Mouse (Mus musculus) heart, embryonic 14.5 days (tissue): ENCODE measurements around the gene Mmp7. TPM values are rescaled to one million over a fixed set of nuclear protein-coding genes. Genes with fewer than 3 reads are reported as not detected.

Source experiments
- ATAC-seq: fragments of 200-750 bp; cut with Nextera tagmentation; 2 replicates; pipeline ENCODE4 v1.8.0; 2017; ENCODE audit warnings: low read depth, moderate TSS enrichment; ENCODE audit not compliant: insufficient number of reproducible peaks, insufficient read depth, low FRiP score
- H3K27ac ChIP-seq, 2 experiments: fragments of 200-500 bp in 1 of 2; fragments of 300-500 bp in 1 of 2; sonication (generic) in 1 of 2; replicated peaks in 1 of 2; 2 replicates each; pipeline ENCODE4 v1.5.1; 2012 to 2014; ENCODE audit warnings: low read depth in 2 of 2, low read length in 2 of 2, control low read depth in 1 of 2, mild to moderate bottlenecking in 1 of 2, mixed read lengths in 1 of 2; ENCODE audit not compliant: control insufficient read depth in 1 of 2, insufficient read depth in 1 of 2
- H3K27me3 ChIP-seq: fragments of 300-500 bp; sonication (generic); 2 replicates; pipeline ENCODE4 v1.6.1; 2014; ENCODE audit warnings: mild to moderate bottlenecking, low read length, control low read depth; ENCODE audit not compliant: control insufficient read depth, insufficient read depth
- H3K36me3 ChIP-seq: fragments of 300-500 bp; sonication (generic); 2 replicates; pipeline ENCODE4 v1.6.1; 2014; ENCODE audit warnings: mild to moderate bottlenecking, control low read depth, low read length, mixed read lengths; ENCODE audit not compliant: control insufficient read depth, insufficient read depth
- H3K4me1 ChIP-seq, 2 experiments: fragments of 200-500 bp in 1 of 2; fragments of 300-500 bp in 1 of 2; sonication (generic) in 1 of 2; 2 replicates each; pipeline ENCODE4 v1.6.1; 2012 to 2014; ENCODE audit warnings: low read length in 2 of 2, control low read depth in 1 of 2, mixed read lengths in 1 of 2; ENCODE audit not compliant: control insufficient read depth in 2 of 2, insufficient read depth in 2 of 2
- H3K4me2 ChIP-seq: fragments of 300-500 bp; sonication (generic); 2 replicates; pipeline ENCODE4 v1.6.1; 2014; ENCODE audit warnings: mild to moderate bottlenecking, low read length
- H3K4me3 ChIP-seq, 2 experiments: fragments of 200-500 bp in 1 of 2; fragments of 300-500 bp in 1 of 2; sonication (generic) in 1 of 2; 2 replicates each; pipeline ENCODE4 v1.5.1; 2012 to 2014; ENCODE audit warnings: low read length in 2 of 2, mild to moderate bottlenecking in 2 of 2, control low read depth in 1 of 2, low read depth in 1 of 2, moderate library complexity in 1 of 2; ENCODE audit not compliant: control insufficient read depth in 1 of 2, insufficient read depth in 1 of 2
- H3K9ac ChIP-seq: fragments of 300-500 bp; sonication (generic); 2 replicates; pipeline ENCODE4 v1.6.1; 2014; ENCODE audit warnings: mild to moderate bottlenecking, low read length
- H3K9me3 ChIP-seq: fragments of 300-500 bp; sonication (generic); 2 replicates; pipeline ENCODE4 v1.6.1; 2016; ENCODE audit warnings: low read length, control low read depth; ENCODE audit not compliant: control insufficient read depth
- WGBS: fragments of 180-500 bp; shearing (Covaris S2); extraction: QIAGEN DNeasy Blood & Tissue Kit; methylation state at CpG from one replicate; pipeline ENCODE4 v1.1.7; 2014; 5-methylcytosine and 5-hydroxymethylcytosine counted together
- polyA plus RNA-seq: library from polyadenylated mRNA; unstranded; fragments of >200 nt; fragmentation: Nextera tagmentation; extraction: Ambion mirVana; gene quantifications from 2 replicates; pipeline ENCODE4 v1.2.1, GENCODE M21; 2014

The Mmp7 gene
- polyA plus RNA-seq, 1 experiment from 2014 or later = not detected

- no peaks in the 10 kb centered on the region for H3K4me1 ChIP-seq
- 73% methylated on average over 6 of the region's 6 CpGs for WGBS
- no peaks in the 10 kb centered on the region for H3K27me3 ChIP-seq
- H3K36me3 ChIP-seq = no peaks in the 10 kb centered on the region
- no peak overlapping the region for H3K27ac ChIP-seq
- H3K4me2 ChIP-seq = no peak overlapping the region
- no peak for ATAC-seq
- H3K4me3 ChIP-seq = no peak overlapping the region
- no peaks in the 10 kb centered on the region for H3K9me3 ChIP-seq
- no peak overlapping the region for H3K9ac ChIP-seq
Measured at GRCm38 (mm10) chr9:7708698-7709097, 16.8 kb downstream of the Mmp7 start.

GRCm38 (mm10) chr9:7711196-7711595 lies 19.3 kb downstream of the Mmp7 start:
- no peaks in the 10 kb centered on the region for H3K36me3 ChIP-seq
- H3K4me2 ChIP-seq = no peak overlapping the region
- no peaks in the 10 kb centered on the region for H3K27me3 ChIP-seq
- H3K4me1 ChIP-seq = no peaks in the 10 kb centered on the region
- no peaks in the 10 kb centered on the region for H3K9me3 ChIP-seq
- H3K9ac ChIP-seq = no peak overlapping the region
- no peak for ATAC-seq
- H3K27ac ChIP-seq = no peak overlapping the region
- WGBS = 71% methylated on average over 4 of the region's 4 CpGs
- no peak overlapping the region for H3K4me3 ChIP-seq

- WGBS = 35% methylated on average over 4 of the region's 4 CpGs
Measured at GRCm38 (mm10) chr9:7714062-7714907, 22.4 kb downstream of the Mmp7 start.

GRCm38 (mm10) chr9:7714908-7715175 lies 23.0 kb downstream of the Mmp7 start:
- H3K4me3 ChIP-seq = no peak overlapping the region
- H3K9me3 ChIP-seq = no peaks in the 10 kb centered on the region
- H3K4me1 ChIP-seq = no peaks in the 10 kb centered on the region
- H3K4me2 ChIP-seq = no peak overlapping the region
- no peak overlapping the region for H3K27ac ChIP-seq
- ATAC-seq = no peak
- H3K9ac ChIP-seq = no peak overlapping the region
- no peaks in the 10 kb centered on the region for H3K36me3 ChIP-seq
- WGBS = 75% methylated on average over 2 of the region's 2 CpGs
- H3K27me3 ChIP-seq = no peaks in the 10 kb centered on the region

More at GRCm38 (mm10) chr9:7714062-7714907, 22.4 kb downstream of the Mmp7 start:
- Histone ChIP-seq H3K4me1 (no peaks in the 10 kb centered on the region), H3K27me3 (no peaks in the 10 kb centered on the region), H3K9ac (no peak overlapping the region), H3K4me2 (no peak overlapping the region), H3K36me3 (no peaks in the 10 kb centered on the region), H3K27ac (no peak overlapping the region), H3K4me3 (no peak overlapping the region), H3K9me3 (no peaks in the 10 kb centered on the region)
- ATAC-seq = no peak

GRCm38 (mm10) chr9:7721543-7721942 lies 29.7 kb downstream of the Mmp7 start:
- WGBS = 71% methylated on average over 1 of the region's 1 CpGs
- Histone ChIP-seq H3K4me1 (no peaks in the 10 kb centered on the region), H3K9me3 (no peaks in the 10 kb centered on the region), H3K9ac (no peak overlapping the region), H3K27me3 (no peaks in the 10 kb centered on the region), H3K4me3 (no peak overlapping the region), H3K4me2 (no peak overlapping the region), H3K27ac (no peak overlapping the region), H3K36me3 (no peaks in the 10 kb centered on the region)
- no peak for ATAC-seq

- ATAC-seq = no peak
- 77% methylated on average over 4 of the region's 4 CpGs for WGBS
Measured at GRCm38 (mm10) chr9:7728997-7729396, 37.1 kb downstream of the Mmp7 start.

GRCm38 (mm10) chr9:7742696-7743095 lies 50.8 kb downstream of the Mmp7 start:
- H3K4me3 ChIP-seq = no peak overlapping the region
- no peak overlapping the region for H3K4me2 ChIP-seq
- H3K9me3 ChIP-seq = no peaks in the 10 kb centered on the region
- no peaks in the 10 kb centered on the region for H3K27me3 ChIP-seq
- H3K9ac ChIP-seq = no peak overlapping the region
- 0 out of 4 replicates have a peak, but pooled peaks cover 0 to 3% of the 10 kb centered on the region in 2 experiments for H3K4me1 ChIP-seq
- WGBS = 73% methylated on average over 1 of the region's 1 CpGs
- H3K27ac ChIP-seq = no peak overlapping the region
- no peaks in the 10 kb centered on the region for H3K36me3 ChIP-seq
- no peak for ATAC-seq

More at GRCm38 (mm10) chr9:7728997-7729396, 37.1 kb downstream of the Mmp7 start:
- Histone ChIP-seq H3K27me3 (no peaks in the 10 kb centered on the region), H3K4me2 (no peak overlapping the region), H3K9me3 (no peaks in the 10 kb centered on the region), H3K9ac (no peak overlapping the region), H3K4me1 (no peaks in the 10 kb centered on the region), H3K36me3 (no peaks in the 10 kb centered on the region), H3K4me3 (no peak overlapping the region), H3K27ac (no peak overlapping the region)

GRCm38 (mm10) chr9:7744156-7744555 lies 52.3 kb downstream of the Mmp7 start:
- Histone ChIP-seq H3K4me1 (0 out of 4 replicates have a peak, but pooled peaks cover 0 to 3% of the 10 kb centered on the region in 2 experiments), H3K27me3 (no peaks in the 10 kb centered on the region), H3K9ac (no peak overlapping the region), H3K36me3 (no peaks in the 10 kb centered on the region), H3K9me3 (no peaks in the 10 kb centered on the region), H3K27ac (no peak overlapping the region), H3K4me3 (no peak overlapping the region), H3K4me2 (no peak overlapping the region)
- ATAC-seq = no peak
- WGBS = 53% methylated on average over 1 of the region's 1 CpGs
